Mouse (Mus musculus) liver, embryonic 11.5 days (tissue): ENCODE measurements around the gene Irgc1. TPM values are rescaled to one million over a fixed set of nuclear protein-coding genes. Genes with fewer than 3 reads are reported as not detected.
A peak's percentile ranks its signal among the peaks of the same experiment; 100 is the strongest.
"Not testable (repeated sequence)": the region's sequence is repeated elsewhere in the genome, so short reads cannot be mapped to it uniquely, and the experiment has no call there.

Experiments
- ATAC-seq: fragments of 200-750 bp; cut with Nextera tagmentation; replicated peaks from 2 replicates; pipeline ENCODE4 v1.8.0; 2017; ENCODE audit warnings: moderate number of reproducible peaks, mild to moderate bottlenecking, moderate TSS enrichment, moderate library complexity; ENCODE audit not compliant: low FRiP score
- DNase-seq: peaks from one replicate; pipeline ENCODE4 v3.0.0-alpha.2; 2017; ENCODE audit warnings: low spot score
- H3K27ac ChIP-seq: fragments of 300-500 bp; sonication (generic); 2 replicates; pipeline ENCODE4 v1.5.1; 2014; ENCODE audit warnings: mild to moderate bottlenecking, low read depth, low read length, control low read depth
- H3K27me3 ChIP-seq: fragments of 300-500 bp; sonication (generic); replicated peaks from 2 replicates; pipeline ENCODE4 v1.6.1; 2014; ENCODE audit warnings: low read length, mixed read lengths; ENCODE audit not compliant: control insufficient read depth, insufficient read depth
- H3K36me3 ChIP-seq: fragments of 300-500 bp; sonication (generic); 2 replicates; pipeline ENCODE4 v1.6.1; 2014; ENCODE audit warnings: mild to moderate bottlenecking, low read length, moderate library complexity, mixed read lengths; ENCODE audit not compliant: control insufficient read depth, insufficient read depth
- H3K4me1 ChIP-seq: fragments of 300-500 bp; sonication (generic); replicated peaks from 2 replicates; pipeline ENCODE4 v1.6.1; 2014; ENCODE audit warnings: low read length, mixed read lengths; ENCODE audit not compliant: control insufficient read depth, insufficient read depth
- H3K4me2 ChIP-seq: fragments of 300-500 bp; sonication (generic); 2 replicates; pipeline ENCODE4 v1.6.1; 2014; ENCODE audit warnings: mild to moderate bottlenecking, control low read depth, moderate library complexity
- H3K4me3 ChIP-seq: fragments of 300-500 bp; sonication (generic); 2 replicates; pipeline ENCODE4 v1.5.1; 2014; ENCODE audit warnings: low read depth, low read length, control low read depth
- H3K9ac ChIP-seq: fragments of 300-500 bp; sonication (generic); 2 replicates; pipeline ENCODE4 v1.6.1; 2014; ENCODE audit warnings: low read depth, low read length, control low read depth
- H3K9me3 ChIP-seq: fragments of 300-500 bp; sonication (generic); 2 replicates; pipeline ENCODE4 v1.6.1; 2016; ENCODE audit warnings: low read length, inconsistent platforms, mixed read lengths; ENCODE audit not compliant: control insufficient read depth
- WGBS: fragments of 180-500 bp; shearing (Covaris S2); extraction: QIAGEN DNeasy Blood & Tissue Kit; methylation state at CpG from one replicate; pipeline ENCODE4 v1.1.7; 2014; 5-methylcytosine and 5-hydroxymethylcytosine counted together
- polyA plus RNA-seq: library from polyadenylated mRNA; unstranded; fragments of >200 nt; fragmentation: Nextera tagmentation; extraction: Ambion mirVana; gene quantifications from 2 replicates; pipeline ENCODE4 v1.2.1, GENCODE M21; 2014

Irgc1 gene
- polyA plus RNA-seq, 1 experiment from 2014 or later = not detected

DNA sequence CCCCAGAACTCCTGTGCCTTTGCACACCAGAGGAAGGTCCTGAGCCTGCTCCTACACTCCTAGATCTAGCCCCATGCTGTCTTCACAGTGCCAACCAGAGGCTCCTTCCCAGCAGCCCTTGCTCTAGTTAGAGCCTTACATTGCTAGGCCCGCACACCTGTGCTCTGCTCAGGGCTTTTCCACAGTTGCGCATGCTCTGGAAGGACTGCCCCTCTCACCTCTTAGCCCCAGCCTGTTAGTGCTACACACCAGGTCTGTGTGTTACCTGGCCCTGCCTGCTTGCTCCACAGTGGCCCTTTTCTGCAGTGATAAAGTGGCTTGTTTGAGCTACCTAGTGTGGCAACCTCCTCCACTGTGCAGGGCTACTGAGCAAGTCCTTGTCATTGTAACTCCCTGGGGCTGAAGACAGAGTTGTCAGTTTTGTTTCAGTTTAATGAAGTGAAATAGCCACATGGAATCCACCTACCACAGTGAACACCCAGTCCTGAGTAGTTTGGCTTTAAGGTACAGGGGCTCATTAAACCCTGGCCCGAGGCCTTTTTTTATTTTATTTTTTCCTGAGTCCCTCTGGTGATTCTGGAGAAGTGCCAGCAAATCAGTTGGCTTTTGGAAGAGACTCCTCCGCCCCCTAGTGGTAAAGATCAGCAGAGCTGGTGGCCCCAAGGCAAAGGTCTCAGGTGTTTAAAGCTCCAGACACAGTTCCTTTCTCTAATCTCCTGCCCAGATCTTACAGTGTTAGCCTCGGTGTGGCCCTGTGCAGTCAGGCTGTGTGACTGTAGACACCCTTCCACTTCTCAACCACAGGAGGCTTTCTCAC lies 45.4 kb downstream of the Irgc1 start:
- peaks cover 48% of the 10 kb centered on the region for H3K36me3 ChIP-seq
- no peak overlapping the region for H3K4me3 ChIP-seq
- 48% methylated on average over 5 of the region's 5 CpGs for WGBS
- no peak overlapping the region; the same call in 1 of the 2 replicates for H3K27ac ChIP-seq
- peaks cover 4% of the 10 kb centered on the region; the same call in 1 of the 2 replicates for H3K4me1 ChIP-seq
- DNase-seq (peak; percentile 55), ATAC-seq (peak; percentile 29)
- H3K9ac ChIP-seq = no peak overlapping the region
- H3K4me2 ChIP-seq = no peak overlapping the region
- no peaks in the 10 kb centered on the region for H3K27me3 ChIP-seq
- H3K9me3 ChIP-seq = peaks cover 2% of the 10 kb centered on the region; the same call in 1 of the 2 replicates

DNA sequence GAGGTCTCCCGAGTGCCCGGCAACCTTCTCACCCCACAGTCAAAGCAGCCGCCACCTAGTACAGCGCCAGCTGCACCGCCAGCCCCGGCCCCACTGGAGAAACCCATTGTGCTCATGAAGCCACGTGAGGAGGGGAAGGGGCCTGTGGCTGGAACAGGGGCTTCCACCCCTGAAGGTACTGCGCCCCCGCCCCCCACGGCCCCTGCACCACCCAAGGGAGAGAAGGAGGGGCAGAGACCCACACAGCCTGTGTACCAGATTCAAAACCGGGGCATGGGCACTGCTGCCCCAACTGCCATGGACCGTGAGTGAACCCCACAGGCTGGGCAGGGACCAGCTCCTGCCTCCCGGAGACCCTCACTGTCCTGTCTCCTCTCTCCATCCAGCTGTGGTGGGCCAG lies 46.4 kb downstream of the Irgc1 start:
- Histone ChIP-seq H3K36me3 (peaks cover 51% of the 10 kb centered on the region), H3K4me2 (no peak overlapping the region), H3K27ac (no peak overlapping the region), H3K9me3 (peaks cover 2% of the 10 kb centered on the region; the same call in 1 of the 2 replicates), H3K9ac (no peak overlapping the region), H3K27me3 (no peaks in the 10 kb centered on the region), H3K4me1 (peaks cover 8% of the 10 kb centered on the region), H3K4me3 (no peak overlapping the region)
- ATAC-seq = no peak
- whole genome bisulfite sequencing = 93% methylated on average over 12 of the region's 13 CpGs
- no peak for DNase-seq

GRCm38 (mm10) chr7:24402851-24403250 lies 49.2 kb downstream of the Irgc1 start:
- Histone ChIP-seq H3K4me1 (peaks cover 14% of the 10 kb centered on the region), H3K4me3 (no peak overlapping the region), H3K4me2 (no peak overlapping the region), H3K27me3 (no peaks in the 10 kb centered on the region), H3K27ac (no peak overlapping the region), H3K9me3 (peaks cover 2% of the 10 kb centered on the region; the same call in 1 of the 2 replicates), H3K9ac (no peak overlapping the region), H3K36me3 (peaks cover 45% of the 10 kb centered on the region)
- WGBS = 99% methylated on average over 9 of the region's 9 CpGs
- DNase-seq = no peak
- ATAC-seq = no peak

DNA sequence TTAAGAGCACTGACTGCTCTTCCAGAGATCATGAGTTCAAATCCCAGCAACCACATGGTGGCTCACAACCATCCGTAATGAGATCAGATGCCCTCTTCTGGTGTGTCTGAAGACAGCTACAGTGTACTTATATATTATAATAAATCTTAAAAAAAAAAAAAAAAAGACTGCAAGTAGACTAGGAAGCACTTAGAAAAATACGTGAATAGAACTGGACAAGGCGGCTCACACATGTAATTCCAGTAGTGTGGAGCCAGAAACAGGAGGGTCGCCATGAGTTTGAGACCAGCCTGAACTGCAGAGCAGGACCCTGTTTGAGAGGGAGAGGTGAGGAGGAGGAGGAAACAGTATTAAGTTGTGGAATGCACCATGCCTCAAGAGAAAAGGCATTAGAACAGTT lies 51.6 kb downstream of the Irgc1 start:
- peaks cover 33% of the 10 kb centered on the region for H3K4me1 ChIP-seq
- H3K27ac ChIP-seq, ATAC-seq, H3K9me3 ChIP-seq, DNase-seq, H3K27me3 ChIP-seq: not testable (repeated sequence)
- whole genome bisulfite sequencing = 84% methylated on average over 4 of the region's 4 CpGs
- peak overlapping the region; percentile 79 for H3K4me2 ChIP-seq
- H3K4me3 ChIP-seq = peak overlapping the region; percentile 69
- peak overlapping the region; percentile 71 for H3K9ac ChIP-seq
- peaks cover 34% of the 10 kb centered on the region for H3K36me3 ChIP-seq

DNA sequence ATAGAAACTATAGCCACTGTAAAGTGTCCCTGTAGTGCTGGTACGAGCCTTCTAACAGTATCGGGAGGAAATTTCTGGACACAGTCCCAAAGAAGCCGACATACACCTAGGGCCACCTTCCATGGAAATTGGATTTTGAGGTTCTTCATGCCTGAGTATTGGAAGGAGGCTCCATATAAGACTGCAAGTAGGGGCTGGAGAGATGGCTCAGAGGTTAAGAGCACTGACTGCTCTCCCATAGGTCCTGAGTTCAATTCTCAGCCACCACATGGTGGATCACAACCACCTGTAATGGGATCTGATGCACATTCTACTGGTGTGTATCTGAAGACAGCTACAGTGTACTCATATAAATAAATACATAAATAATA lies 52.0 kb downstream of the Irgc1 start:
- ATAC-seq = peak; percentile 3; the same call in 1 of the 2 replicates
- WGBS = 15% methylated on average over 3 of the region's 3 CpGs

GRCm38 (mm10) chr7:24399256-24400081 lies 52.6 kb downstream of the Irgc1 start, which contains the start of gene Smg9:
TSS of gene Smg9 (plus strand) at chr7:24399619.
- Histone ChIP-seq H3K27ac (peak within 1 kb of the TSS; percentile 93), H3K4me2 (peak within 1 kb of the TSS; percentile 79), H3K9ac (peak within 1 kb of the TSS; percentile 71), H3K9me3 (peaks cover 2% of the 10 kb centered on the region), H3K4me1 (peaks cover 43% of the 10 kb centered on the region), H3K27me3 (no peaks in the 10 kb centered on the region), H3K36me3 (peaks cover 24% of the 10 kb centered on the region), H3K4me3 (peak within 1 kb of the TSS; percentile 69)
- ATAC-seq = peak; percentile 88
- DNase-seq = peak; percentile 96
- under 1% methylated on average over 66 of the region's 66 CpGs for WGBS

More for the DNA sequence above, 52.0 kb downstream of the Irgc1 start:
- Histone ChIP-seq H3K27ac (peak overlapping the region; percentile 93), H3K4me3 (peak overlapping the region; percentile 69), H3K4me1 (peaks cover 37% of the 10 kb centered on the region), H3K9me3 (peaks cover 2% of the 10 kb centered on the region; the same call in 1 of the 2 replicates), H3K27me3 (no peaks in the 10 kb centered on the region), H3K36me3 (peaks cover 30% of the 10 kb centered on the region), H3K9ac (peak overlapping the region; percentile 71), H3K4me2 (peak overlapping the region; percentile 79)
- no peak for DNase-seq

DNA sequence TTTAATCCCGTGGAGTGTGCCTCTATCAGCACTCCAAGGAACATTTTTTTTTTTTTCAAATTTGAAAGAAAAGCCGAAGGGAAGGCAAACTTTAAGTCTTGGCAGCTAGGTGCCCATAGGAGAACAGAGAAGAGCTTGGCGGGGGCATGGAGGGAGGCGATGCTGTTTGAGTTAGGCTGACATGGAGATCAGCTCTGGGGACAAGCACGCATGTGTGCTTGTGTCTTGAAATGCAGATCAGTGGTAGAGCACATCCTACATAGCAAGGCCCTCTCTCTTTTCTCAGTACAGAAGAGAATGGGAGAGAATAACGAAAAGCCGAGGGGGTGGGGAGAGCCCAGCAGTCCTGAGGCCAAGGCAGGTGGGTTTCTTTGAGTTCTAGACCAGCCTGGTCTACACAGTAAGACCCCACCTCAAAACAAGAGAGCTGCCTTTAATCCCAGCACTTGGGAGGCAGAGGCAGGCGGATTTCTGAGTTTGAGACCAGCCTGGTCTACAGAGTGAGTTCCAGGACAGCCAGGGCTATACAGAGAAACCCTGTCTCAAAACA lies 53.7 kb downstream of the Irgc1 start:
- 84% methylated on average over 8 of the region's 8 CpGs for WGBS
- H3K4me1 ChIP-seq = peaks cover 46% of the 10 kb centered on the region

DNA sequence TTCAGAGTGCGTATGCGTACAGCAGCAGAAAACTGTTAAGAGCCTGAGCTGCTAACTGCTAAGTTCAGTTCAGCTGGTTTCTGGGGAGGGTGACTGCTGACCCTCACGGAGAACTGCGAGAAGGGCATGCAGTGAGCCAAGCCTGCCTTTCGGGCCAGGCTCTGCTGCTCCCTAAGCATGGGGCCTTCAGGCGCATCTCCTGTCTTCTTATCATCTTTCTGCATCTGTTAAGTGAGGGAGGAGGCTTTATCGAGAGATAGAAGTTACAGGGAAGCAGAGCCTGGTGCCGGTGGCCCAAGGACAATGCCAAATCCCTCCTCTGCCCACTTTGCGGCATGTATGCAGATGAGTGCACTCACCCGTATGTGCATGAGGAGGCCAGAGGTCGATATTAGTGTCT lies 55.3 kb downstream of the Irgc1 start:
- peaks cover 49% of the 10 kb centered on the region for H3K4me1 ChIP-seq
- H3K4me3 ChIP-seq = peak overlapping the region; percentile 11; the same call in 1 of the 2 replicates
- no peaks in the 10 kb centered on the region for H3K27me3 ChIP-seq
- WGBS = 53% methylated on average over 11 of the region's 11 CpGs
- peak overlapping the region; percentile 50 for H3K4me2 ChIP-seq
- peak overlapping the region; percentile 76 for H3K27ac ChIP-seq
- no peaks in the 10 kb centered on the region; the same call in 1 of the 2 replicates for H3K9me3 ChIP-seq
- peaks cover 3% of the 10 kb centered on the region; the same call in 1 of the 2 replicates for H3K36me3 ChIP-seq
- DNase-seq = no peak
- peak overlapping the region; percentile 60 for H3K9ac ChIP-seq
- peak; percentile 22 for ATAC-seq

More for the DNA sequence above, 53.7 kb downstream of the Irgc1 start:
- Histone ChIP-seq H3K27me3 (no peaks in the 10 kb centered on the region), H3K9ac (peak overlapping the region; percentile 71), H3K9me3 (peaks cover 2% of the 10 kb centered on the region), H3K4me2 (peak overlapping the region; percentile 79), H3K4me3 (peak overlapping the region; percentile 69), H3K27ac (peak overlapping the region; percentile 93), H3K36me3 (peaks cover 18% of the 10 kb centered on the region; the same call in 1 of the 2 replicates)
- ATAC-seq (no peak), DNase-seq (no peak)
